Mouse (Mus musculus): Measurements from ENCODE around the gene Samd4b. TPM values are rescaled to one million over a fixed set of nuclear protein-coding genes. Genes with fewer than 3 reads are reported as not detected.
A peak's percentile ranks its signal among the peaks of the same experiment; 100 is the strongest.
"Not testable (repeated sequence)": the region's sequence is repeated elsewhere in the genome, so short reads cannot be mapped to it uniquely, and the experiment has no call there.

Samd4b gene
- polyA plus RNA-seq, 1 experiment, result 93.9 TPM

DNA sequence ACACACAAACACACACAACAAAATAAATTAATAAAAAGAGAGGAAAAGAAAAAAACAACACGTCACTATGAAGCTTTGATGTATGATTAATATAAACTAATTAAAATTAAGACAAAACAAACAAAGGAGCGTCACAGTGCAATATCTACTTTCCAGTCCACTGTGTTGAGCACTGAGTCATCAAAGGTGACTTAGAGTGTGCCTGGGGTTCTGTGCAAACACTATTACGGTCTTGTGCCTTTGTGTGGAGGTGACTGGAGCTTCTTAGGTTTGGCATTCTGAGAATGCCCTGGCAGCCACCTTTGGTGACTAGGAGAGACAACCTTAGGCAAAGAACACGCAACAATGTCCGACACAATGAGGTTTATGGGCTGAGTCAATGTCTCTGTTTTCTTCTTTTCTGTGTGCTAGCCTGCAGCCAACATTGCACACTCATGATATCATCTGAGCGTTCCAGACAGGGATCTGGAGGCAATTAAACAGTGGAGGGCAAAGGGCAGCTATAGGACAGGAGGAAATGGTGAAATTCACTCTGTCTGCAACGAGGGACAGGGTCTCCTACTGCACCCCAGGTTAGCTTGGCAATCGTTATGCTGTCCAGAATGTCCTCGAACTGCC lies 21.3 kb upstream of the Samd4b start:
- DNase-seq, result no peak
- H3K4me1 ChIP-seq (ENCODE audit: control insufficient read depth, insufficient read depth, low read length), result no peaks in the 10 kb centered on the region
- 54% methylated on average over 9 of the region's 9 CpGs for WGBS
- no peak overlapping the region for H3K4me3 ChIP-seq (replicated peaks; ENCODE audit: extremely low read depth, low read depth, low read length)
- TF ChIP-seq POLR2A (IDR thresholded peaks at IDR 0.05; ENCODE audit: borderline replicate concordance, extremely low read depth, low read depth, low read length) (no peak), CTCF (IDR thresholded peaks at IDR 0.05; ENCODE audit: insufficient read depth, low read length) (no peak)

DNA sequence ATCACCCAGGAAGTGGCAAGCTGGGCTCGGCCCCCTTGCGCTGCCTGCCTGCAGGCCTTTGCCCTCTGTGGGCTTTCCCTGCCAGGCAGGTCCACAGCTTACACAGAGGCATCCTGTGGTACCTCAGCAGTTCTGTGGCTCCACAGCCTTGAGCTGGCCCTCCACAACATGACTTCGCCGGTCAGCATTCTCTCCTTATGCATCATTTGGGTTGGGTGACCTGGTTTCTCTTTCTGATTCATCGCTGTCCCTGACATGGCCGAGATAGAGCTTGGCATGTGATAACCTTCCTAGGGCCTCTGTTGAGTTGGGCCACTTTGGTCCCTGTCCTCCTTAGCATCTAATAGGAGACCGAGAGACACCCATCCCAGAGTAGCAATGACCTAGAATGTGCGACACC lies 8.0 kb upstream of the Samd4b start:
- no peak for DNase-seq
- H3K4me3 ChIP-seq (replicated peaks; ENCODE audit: extremely low read depth, low read depth, low read length), result no peak overlapping the region
- TF ChIP-seq POLR2A (IDR thresholded peaks at IDR 0.05; ENCODE audit: borderline replicate concordance, extremely low read depth, low read depth, low read length) (no peak), CTCF (IDR thresholded peaks at IDR 0.05; ENCODE audit: insufficient read depth, low read length) (no peak)
- WGBS, result 84% methylated on average over 8 of the region's 8 CpGs
- 0 out of 2 replicates have a peak, but pooled peaks cover 2% of the 10 kb centered on the region for H3K4me1 ChIP-seq (ENCODE audit: control insufficient read depth, insufficient read depth, low read length)

DNA sequence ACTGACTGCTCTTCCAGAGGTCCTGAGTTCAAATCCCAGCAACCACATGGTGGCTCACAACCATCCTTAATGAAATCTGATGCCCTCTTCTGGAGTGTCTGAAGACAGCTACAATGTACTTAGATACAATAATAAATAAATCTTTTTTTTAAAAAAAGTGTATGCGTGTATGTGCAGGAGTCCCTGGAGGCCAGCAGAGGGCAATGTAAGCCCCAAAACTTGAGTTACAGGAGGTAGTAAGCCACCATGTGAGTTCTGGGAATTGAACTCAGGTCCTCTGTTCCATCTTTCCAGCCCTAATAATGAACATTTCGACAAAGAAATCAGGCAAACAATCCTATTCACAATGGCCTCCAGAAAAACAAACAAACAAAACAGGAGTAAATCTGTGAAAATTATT lies 5.8 kb upstream of the Samd4b start:
- 75% methylated on average over 2 of the region's 2 CpGs for WGBS
- not testable (repeated sequence) for H3K4me1 ChIP-seq (ENCODE audit: control insufficient read depth, insufficient read depth, low read length); H3K4me3 ChIP-seq (replicated peaks; ENCODE audit: extremely low read depth, low read depth, low read length); DNase-seq

DNA sequence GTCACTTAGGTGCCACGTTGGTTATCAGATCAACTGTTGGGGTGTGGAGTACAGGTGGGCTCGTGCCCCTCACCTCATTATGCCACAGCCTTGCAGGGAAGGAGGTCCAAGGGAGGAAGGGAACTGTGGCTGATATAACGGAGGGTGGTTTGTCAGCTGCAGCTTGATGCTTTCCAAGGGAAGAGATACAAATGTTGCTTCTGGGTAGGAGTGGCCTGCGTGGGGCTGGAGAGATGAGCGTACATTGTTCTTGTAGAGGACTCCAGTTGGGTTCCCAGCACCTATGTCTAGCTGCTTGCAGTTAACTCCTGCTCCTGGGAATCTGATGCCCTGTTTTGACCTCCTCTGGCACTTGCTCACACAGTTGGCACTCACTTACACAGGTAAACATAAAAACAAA lies 5.2 kb upstream of the Samd4b start:
- 0 out of 2 replicates have a peak, but pooled peaks cover 2% of the 10 kb centered on the region for H3K4me1 ChIP-seq (ENCODE audit: control insufficient read depth, insufficient read depth, low read length)
- TF ChIP-seq CTCF (IDR thresholded peaks at IDR 0.05; ENCODE audit: insufficient read depth, low read length) (no peak), POLR2A (IDR thresholded peaks at IDR 0.05; ENCODE audit: borderline replicate concordance, extremely low read depth, low read depth, low read length) (no peak)
- no peak for DNase-seq
- H3K4me3 ChIP-seq (replicated peaks; ENCODE audit: extremely low read depth, low read depth, low read length), result no peak overlapping the region
- WGBS, result 73% methylated on average over 5 of the region's 5 CpGs

DNA sequence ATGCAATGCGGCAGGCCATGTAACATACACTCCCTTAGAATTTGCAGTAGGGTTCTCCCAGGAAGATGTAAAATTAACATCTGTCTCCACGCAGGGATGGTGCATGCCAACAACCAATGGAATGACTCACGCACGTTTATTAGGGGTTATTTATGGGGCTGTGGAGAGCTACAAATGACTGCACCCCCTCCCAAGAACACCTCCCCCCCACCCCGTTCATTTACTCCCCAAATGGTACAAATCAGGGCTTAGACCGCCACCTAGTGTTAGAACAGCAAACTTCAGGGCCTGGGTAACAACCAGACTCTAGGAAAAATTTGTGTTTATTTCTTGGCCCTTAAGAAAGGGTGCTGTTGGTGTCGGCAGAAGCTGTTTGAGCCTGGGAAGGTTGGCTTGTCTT lies 3.7 kb upstream of the Samd4b start:
- no peak overlapping the region for H3K4me3 ChIP-seq (replicated peaks; ENCODE audit: extremely low read depth, low read depth, low read length)
- DNase-seq, result no peak
- H3K4me1 ChIP-seq (ENCODE audit: control insufficient read depth, insufficient read depth, low read length), result peaks cover 4% of the 10 kb centered on the region
- 20% methylated on average over 7 of the region's 7 CpGs for WGBS
- TF ChIP-seq CTCF (IDR thresholded peaks at IDR 0.05; ENCODE audit: insufficient read depth, low read length), result no peak
- TF ChIP-seq POLR2A (IDR thresholded peaks at IDR 0.05; ENCODE audit: borderline replicate concordance, extremely low read depth, low read depth, low read length), result no peak

DNA sequence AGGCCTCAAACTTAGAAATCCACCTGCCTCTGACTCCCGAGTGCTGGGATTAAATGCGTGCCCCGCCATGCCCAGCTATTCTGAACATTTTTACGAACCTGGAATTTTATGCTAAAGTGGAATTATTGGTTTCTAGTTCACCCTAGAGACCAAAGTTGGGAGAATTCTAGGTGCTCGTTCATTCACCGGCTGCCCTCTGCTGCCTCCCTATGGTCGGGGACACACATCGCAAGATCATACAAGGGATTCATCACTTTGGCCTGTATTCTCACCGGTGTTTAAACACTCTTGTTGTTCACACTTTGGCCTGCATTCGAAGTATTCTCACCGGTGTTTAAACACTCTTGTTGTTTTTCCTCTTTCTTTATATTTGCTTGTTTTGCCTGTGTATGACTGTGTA lies 3.1 kb upstream of the Samd4b start:
- peak; percentile 76 for DNase-seq
- Histone ChIP-seq H3K4me3 (replicated peaks; ENCODE audit: extremely low read depth, low read depth, low read length) (no peak overlapping the region), H3K4me1 (ENCODE audit: control insufficient read depth, insufficient read depth, low read length) (peaks cover 10% of the 10 kb centered on the region)
- WGBS, result 5% methylated on average over 11 of the region's 11 CpGs
- TF ChIP-seq POLR2A (IDR thresholded peaks at IDR 0.05; ENCODE audit: borderline replicate concordance, extremely low read depth, low read depth, low read length) (no peak), CTCF (IDR thresholded peaks at IDR 0.05; ENCODE audit: insufficient read depth, low read length) (peak; percentile 97)

DNA sequence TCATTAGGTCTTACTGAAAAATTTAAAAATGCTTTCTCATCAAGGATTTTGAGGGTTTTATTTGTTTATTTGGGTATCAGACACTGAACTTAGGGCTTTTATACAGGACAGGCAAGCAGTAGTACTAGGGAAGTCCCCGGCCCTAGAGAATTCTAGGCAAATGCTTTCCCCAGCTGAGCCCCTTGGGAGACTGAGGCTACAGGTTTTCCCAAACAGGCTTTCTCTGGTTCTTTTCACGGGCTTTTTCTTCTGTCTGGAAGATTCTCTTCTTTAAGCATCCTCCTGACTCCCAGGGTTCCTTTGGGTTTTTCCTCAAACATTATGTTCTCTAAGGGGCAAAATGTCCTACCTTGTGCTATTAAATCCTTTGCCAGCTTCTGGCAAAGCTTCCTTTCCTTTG lies 1.0 kb upstream of the Samd4b start:
- 66% methylated on average over 2 of the region's 2 CpGs for WGBS
- H3K4me1 ChIP-seq (ENCODE audit: control insufficient read depth, insufficient read depth, low read length), result peaks cover 26% of the 10 kb centered on the region
- H3K4me3 ChIP-seq (replicated peaks; ENCODE audit: extremely low read depth, low read depth, low read length), result no peak overlapping the region
- no peak for DNase-seq
- TF ChIP-seq CTCF (IDR thresholded peaks at IDR 0.05; ENCODE audit: insufficient read depth, low read length), result no peak
- TF ChIP-seq POLR2A (IDR thresholded peaks at IDR 0.05; ENCODE audit: borderline replicate concordance, extremely low read depth, low read depth, low read length), result no peak

DNA sequence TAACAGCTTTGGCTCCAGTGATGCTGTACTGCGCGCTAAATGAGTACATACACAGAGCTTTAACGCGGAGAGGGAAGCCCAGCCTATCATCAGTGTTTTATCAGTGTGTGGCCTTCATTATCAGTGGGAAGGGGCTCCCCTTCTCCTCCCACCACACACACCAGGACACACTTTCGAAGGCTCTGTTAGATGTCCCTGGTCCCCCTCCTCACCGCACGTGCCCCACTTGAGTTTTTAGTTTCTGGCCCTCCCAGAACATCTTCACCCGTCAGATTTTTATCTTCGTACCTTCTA lies 720 bp downstream of the Samd4b start:
- Histone ChIP-seq H3K4me3 (replicated peaks; ENCODE audit: extremely low read depth, low read depth, low read length) (peak overlapping the region; percentile 88), H3K4me1 (ENCODE audit: control insufficient read depth, insufficient read depth, low read length) (peaks cover 40% of the 10 kb centered on the region)
- peak; percentile 29 for DNase-seq
- no peak for TF ChIP-seq CTCF (IDR thresholded peaks at IDR 0.05; ENCODE audit: insufficient read depth, low read length)
- no peak for TF ChIP-seq POLR2A (IDR thresholded peaks at IDR 0.05; ENCODE audit: borderline replicate concordance, extremely low read depth, low read depth, low read length)
- 8% methylated on average over 9 of the region's 9 CpGs for WGBS

DNA sequence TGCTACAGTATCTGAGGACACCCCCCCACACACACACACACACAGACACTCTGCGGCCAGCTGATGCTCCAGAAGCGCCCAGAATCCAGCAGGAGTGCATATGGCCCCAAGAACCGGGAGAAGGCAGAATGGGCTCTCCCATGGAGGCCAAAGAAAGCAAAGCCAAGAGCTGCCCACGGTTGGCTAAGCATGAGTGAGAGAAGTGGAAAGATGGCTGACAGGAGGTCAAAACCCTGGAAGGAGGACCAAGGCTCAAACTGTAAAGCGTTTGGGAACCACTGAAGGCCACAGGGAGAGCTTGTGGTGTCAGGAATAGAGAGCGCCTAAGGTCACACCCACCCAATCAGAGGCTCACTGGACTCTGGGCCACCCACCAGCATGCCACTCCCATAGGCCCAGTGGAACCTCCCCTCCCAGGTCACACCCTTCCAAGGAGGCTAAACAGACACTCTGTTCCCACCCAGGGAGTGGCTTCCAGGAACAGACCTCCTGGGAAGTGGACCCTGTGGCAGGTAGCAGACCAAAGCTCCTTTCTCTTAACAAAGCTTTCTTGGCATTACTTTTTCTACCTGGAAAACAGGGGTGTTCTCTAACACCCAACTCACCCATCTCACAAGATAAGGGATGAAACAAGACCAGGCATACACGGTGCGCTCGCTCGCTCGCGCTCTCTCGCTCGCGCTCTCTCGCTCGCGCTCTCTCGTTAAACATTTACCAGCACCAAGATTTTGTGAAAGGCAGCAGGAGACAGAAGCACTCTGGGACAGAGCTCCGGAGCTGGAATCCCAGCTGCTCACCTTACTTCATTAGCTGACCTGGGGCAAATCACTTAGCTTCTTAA lies 1.3 kb downstream of the Samd4b start:
- DNase-seq, result peak; percentile 69
- peak overlapping the region; percentile 88 for H3K4me3 ChIP-seq (replicated peaks; ENCODE audit: extremely low read depth, low read depth, low read length)
- WGBS, result 36% methylated on average over 20 of the region's 20 CpGs
- TF ChIP-seq POLR2A (IDR thresholded peaks at IDR 0.05; ENCODE audit: borderline replicate concordance, extremely low read depth, low read depth, low read length) (peak; percentile 68; the same call in 1 of the 2 replicates), CTCF (IDR thresholded peaks at IDR 0.05; ENCODE audit: insufficient read depth, low read length) (no peak)
- H3K4me1 ChIP-seq (ENCODE audit: control insufficient read depth, insufficient read depth, low read length), result peaks cover 44% of the 10 kb centered on the region

All from lung, adult 2 months (tissue).